Mouse (Mus musculus) midbrain, embryonic 14.5 days (tissue): ENCODE results near the gene Mphosph8. TPM values are rescaled to one million over a fixed set of nuclear protein-coding genes. Genes with fewer than 3 reads are reported as not detected.
A peak's percentile ranks its signal among the peaks of the same experiment; 100 is the strongest.

Experiments
- ATAC-seq: fragments of 200-750 bp; cut with Nextera tagmentation; 2 replicates; pipeline ENCODE4 v1.8.0; 2017; ENCODE audit warnings: moderate number of reproducible peaks, moderate library complexity; ENCODE audit not compliant: low FRiP score, low TSS enrichment
- DNase-seq: peaks from one replicate; pipeline ENCODE4 v3.0.0-alpha.2; 2015
- H3K27ac ChIP-seq: fragments of 300-500 bp; sonication (generic); replicated peaks from 2 replicates; pipeline ENCODE4 v1.5.1; 2014; ENCODE audit warnings: mild to moderate bottlenecking, low read depth, low read length, moderate library complexity
- H3K27me3 ChIP-seq: fragments of 300-500 bp; sonication (generic); 2 replicates; pipeline ENCODE4 v1.6.1; 2014; ENCODE audit warnings: low read length, control low read depth, mixed read lengths; ENCODE audit not compliant: control insufficient read depth, insufficient read depth
- H3K36me3 ChIP-seq: fragments of 300-500 bp; sonication (generic); 2 replicates; pipeline ENCODE4 v1.6.1; 2014; ENCODE audit warnings: low read length, control low read depth; ENCODE audit not compliant: control insufficient read depth, insufficient read depth
- H3K4me1 ChIP-seq: fragments of 300-500 bp; sonication (generic); 2 replicates; pipeline ENCODE4 v1.6.1; 2014; ENCODE audit warnings: mild to moderate bottlenecking, antibody characterized with exemption, low read length, control low read depth; ENCODE audit not compliant: control insufficient read depth, insufficient read depth
- H3K4me2 ChIP-seq: fragments of 300-500 bp; sonication (generic); 2 replicates; pipeline ENCODE4 v1.6.1; 2014; ENCODE audit warnings: mild to moderate bottlenecking, low read length, moderate library complexity
- H3K4me3 ChIP-seq: fragments of 300-500 bp; sonication (generic); replicated peaks from 2 replicates; pipeline ENCODE4 v1.5.1; 2014; ENCODE audit warnings: low read depth, low read length
- H3K9ac ChIP-seq: fragments of 300-500 bp; sonication (generic); replicated peaks from 2 replicates; pipeline ENCODE4 v1.6.1; 2014; ENCODE audit warnings: mild to moderate bottlenecking, low read length, moderate library complexity
- H3K9me3 ChIP-seq: fragments of 300-500 bp; sonication (generic); 2 replicates; pipeline ENCODE4 v1.6.1; 2016; ENCODE audit warnings: low read length, control low read depth, mixed read lengths; ENCODE audit not compliant: control insufficient read depth
- WGBS: fragments of 180-500 bp; shearing (Covaris S2); extraction: QIAGEN DNeasy Blood & Tissue Kit; methylation state at CpG from one replicate; pipeline ENCODE4 v1.1.7; 2014; 5-methylcytosine and 5-hydroxymethylcytosine counted together
- polyA plus RNA-seq: library from polyadenylated mRNA; unstranded; fragments of >200 nt; fragmentation: Nextera tagmentation; extraction: Ambion mirVana; gene quantifications from 2 replicates; pipeline ENCODE4 v1.2.1, GENCODE M21; 2014

The Mphosph8 gene
- 37.2 and 42.6 TPM in 2 replicates for polyA plus RNA-seq

GRCm38 (mm10) chr14:56667969-56668802 lies at the start of gene Mphosph8:
Mphosph8 (plus strand) TSS chr14:56668248.
- Histone ChIP-seq H3K9me3 (no peaks in the 10 kb centered on the region), H3K27me3 (no peaks in the 10 kb centered on the region), H3K36me3 (peaks cover 10% of the 10 kb centered on the region), H3K4me3 (peak within 1 kb of the TSS; percentile 93), H3K4me1 (peaks cover 14% of the 10 kb centered on the region), H3K9ac (peak within 1 kb of the TSS; percentile 85), H3K4me2 (peak within 1 kb of the TSS; percentile 67), H3K27ac (peak within 1 kb of the TSS; percentile 92)
- DNase-seq (peak; percentile 100), ATAC-seq (peak; percentile 100)
- WGBS, result under 1% methylated on average over 70 of the region's 70 CpGs

GRCm38 (mm10) chr14:56620425-56620824 lies 47.6 kb upstream of the Mphosph8 start:
- DNase-seq (no peak), ATAC-seq (no peak)
- no peak overlapping the region for H3K4me2 ChIP-seq
- no peak overlapping the region for H3K27ac ChIP-seq
- H3K4me1 ChIP-seq, result no peaks in the 10 kb centered on the region
- no peak overlapping the region for H3K4me3 ChIP-seq
- H3K36me3 ChIP-seq, result no peaks in the 10 kb centered on the region
- H3K9ac ChIP-seq, result no peak overlapping the region
- no peaks in the 10 kb centered on the region for H3K9me3 ChIP-seq
- H3K27me3 ChIP-seq, result no peaks in the 10 kb centered on the region
- 90% methylated on average over 8 of the region's 8 CpGs for WGBS

- Histone ChIP-seq H3K27me3 (no peaks in the 10 kb centered on the region), H3K36me3 (no peaks in the 10 kb centered on the region), H3K4me2 (no peak overlapping the region), H3K9me3 (no peaks in the 10 kb centered on the region), H3K4me3 (no peak overlapping the region), H3K27ac (no peak overlapping the region), H3K9ac (no peak overlapping the region), H3K4me1 (no peaks in the 10 kb centered on the region)
- WGBS, result 94% methylated on average over 4 of the region's 4 CpGs
- DNase-seq, result no peak
- ATAC-seq, result no peak
These were observed 41.8 kb upstream of the Mphosph8 start for GRCm38 (mm10) chr14:56626202-56626601.

- 93% methylated on average over 3 of the region's 3 CpGs for WGBS
- Histone ChIP-seq H3K9me3 (no peaks in the 10 kb centered on the region), H3K4me1 (no peaks in the 10 kb centered on the region), H3K4me3 (no peak overlapping the region), H3K9ac (no peak overlapping the region), H3K27me3 (no peaks in the 10 kb centered on the region), H3K36me3 (no peaks in the 10 kb centered on the region), H3K4me2 (no peak overlapping the region), H3K27ac (no peak overlapping the region)
- no peak for DNase-seq
- ATAC-seq, result no peak
These were observed 39.7 kb upstream of the Mphosph8 start for GRCm38 (mm10) chr14:56628336-56628735.

- no peak overlapping the region for H3K4me2 ChIP-seq
- WGBS, result 94% methylated on average over 2 of the region's 2 CpGs
- no peak overlapping the region for H3K9ac ChIP-seq
- no peaks in the 10 kb centered on the region for H3K27me3 ChIP-seq
- DNase-seq (no peak), ATAC-seq (no peak)
- no peaks in the 10 kb centered on the region for H3K36me3 ChIP-seq
- no peaks in the 10 kb centered on the region for H3K4me1 ChIP-seq
- H3K9me3 ChIP-seq, result no peaks in the 10 kb centered on the region
- H3K4me3 ChIP-seq, result no peak overlapping the region
- no peak overlapping the region for H3K27ac ChIP-seq
These were observed 36.9 kb upstream of the Mphosph8 start for GRCm38 (mm10) chr14:56631109-56631508.

GRCm38 (mm10) chr14:56647206-56647605 lies 20.8 kb upstream of the Mphosph8 start:
- ATAC-seq (no peak), DNase-seq (no peak)
- H3K27me3 ChIP-seq, result no peaks in the 10 kb centered on the region
- 63% methylated on average over 7 of the region's 7 CpGs for WGBS
- H3K9ac ChIP-seq, result no peak overlapping the region
- H3K9me3 ChIP-seq, result no peaks in the 10 kb centered on the region
- H3K27ac ChIP-seq, result no peak overlapping the region
- H3K4me1 ChIP-seq, result no peaks in the 10 kb centered on the region
- no peak overlapping the region for H3K4me2 ChIP-seq
- no peak overlapping the region for H3K4me3 ChIP-seq
- H3K36me3 ChIP-seq, result no peaks in the 10 kb centered on the region

- 0 out of 2 replicates have a peak, but pooled peaks cover 2% of the 10 kb centered on the region for H3K9me3 ChIP-seq
- no peaks in the 10 kb centered on the region for H3K4me1 ChIP-seq
- no peaks in the 10 kb centered on the region for H3K36me3 ChIP-seq
- no peak overlapping the region for H3K4me2 ChIP-seq
- H3K27me3 ChIP-seq, result no peaks in the 10 kb centered on the region
- H3K27ac ChIP-seq, result no peak overlapping the region
- no peak overlapping the region for H3K4me3 ChIP-seq
- ATAC-seq (no peak), DNase-seq (no peak)
- no peak overlapping the region for H3K9ac ChIP-seq
These were observed 18.6 kb upstream of the Mphosph8 start for GRCm38 (mm10) chr14:56649448-56649847.

GRCm38 (mm10) chr14:56665651-56666050 lies 2.4 kb upstream of the Mphosph8 start:
- Histone ChIP-seq H3K27me3 (no peaks in the 10 kb centered on the region), H3K9ac (no peak overlapping the region), H3K36me3 (no peaks in the 10 kb centered on the region), H3K27ac (no peak overlapping the region), H3K4me2 (no peak overlapping the region), H3K9me3 (no peaks in the 10 kb centered on the region), H3K4me3 (no peak overlapping the region), H3K4me1 (peaks cover 14% of the 10 kb centered on the region)
- DNase-seq, result no peak
- ATAC-seq, result no peak
- WGBS, result 77% methylated on average over 5 of the region's 5 CpGs

GRCm38 (mm10) chr14:56666909-56667308 lies 1.1 kb upstream of the Mphosph8 start:
- 84% methylated on average over 3 of the region's 3 CpGs for WGBS
- H3K4me3 ChIP-seq, result peak overlapping the region; percentile 93; the same call in 1 of the 2 replicates

More at GRCm38 (mm10) chr14:56666909-56667308, 1.1 kb upstream of the Mphosph8 start:
- Histone ChIP-seq H3K4me1 (peaks cover 14% of the 10 kb centered on the region), H3K36me3 (0 out of 2 replicates have a peak, but pooled peaks cover 3% of the 10 kb centered on the region), H3K4me2 (peak overlapping the region; percentile 50), H3K27me3 (no peaks in the 10 kb centered on the region), H3K27ac (no peak overlapping the region), H3K9ac (no peak overlapping the region), H3K9me3 (no peaks in the 10 kb centered on the region)
- DNase-seq, result no peak
- ATAC-seq, result no peak
